Mouse (Mus musculus): Measurements from ENCODE around the gene Immp2l. TPM values are rescaled to one million over a fixed set of nuclear protein-coding genes. Genes with fewer than 3 reads are reported as not detected.
"Not testable (repeated sequence)": the region's sequence is repeated elsewhere in the genome, so short reads cannot be mapped to it uniquely, and the experiment has no call there.

The Immp2l gene
- 14.1 and 16.6 TPM in 2 replicates for polyA plus RNA-seq (2015; fragmentation: Nextera tagmentation; extraction: Ambion mirVana)

DNA sequence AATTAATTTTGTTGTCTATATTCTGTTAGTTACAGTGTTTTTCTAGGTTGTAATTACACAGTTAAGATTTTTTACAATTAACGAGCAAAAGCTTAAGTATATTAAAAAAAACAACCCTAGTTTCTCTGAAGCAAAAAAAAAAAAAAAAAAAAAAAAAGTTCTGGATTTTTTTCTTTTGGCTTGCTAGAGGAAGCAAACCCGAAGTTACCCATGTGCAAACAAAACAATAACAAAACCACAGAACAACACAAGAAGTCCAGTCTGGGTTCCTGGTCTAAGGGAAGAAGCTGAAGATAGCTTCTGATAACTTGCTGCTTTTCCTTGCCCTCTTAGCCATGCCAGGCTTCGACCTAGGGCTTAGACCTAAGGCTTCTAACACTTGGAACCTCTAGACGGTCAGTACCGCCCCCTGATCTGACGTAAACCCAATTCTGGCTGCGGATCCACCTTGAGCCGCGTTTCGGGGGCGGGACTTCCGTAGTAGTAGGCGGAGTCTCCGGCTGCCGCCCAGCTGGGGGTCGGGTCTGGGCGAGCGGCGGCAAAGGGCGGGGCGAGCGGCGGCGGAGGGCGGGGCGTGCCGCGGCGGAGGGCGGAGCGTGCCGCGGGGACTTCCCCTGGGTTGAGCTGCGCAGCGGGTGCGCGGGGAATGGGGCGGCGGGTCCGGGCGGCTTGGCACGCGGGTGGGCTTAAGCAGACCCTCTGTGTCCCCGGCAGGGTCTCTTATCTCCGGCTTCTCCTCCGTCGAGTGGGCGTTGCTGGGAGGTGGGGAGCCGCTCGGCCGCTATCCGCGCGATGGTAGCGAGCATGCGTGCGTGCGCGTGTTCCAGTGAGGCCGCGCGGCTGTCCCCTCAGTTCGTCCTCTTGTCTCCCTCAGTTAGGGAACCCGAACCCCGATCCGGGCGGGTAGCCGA, at the start of gene Immp2l:
Immp2l (plus strand) TSS at position 580 of the 911 bp plus-strand sequence.
- H3K9me3 ChIP-seq: no peaks in the 10 kb centered on the region
- WGBS: 3% methylated on average over 63 of the region's 68 CpGs
- peak within 1 kb of the TSS; percentile 73 for H3K4me2 ChIP-seq
- peak; percentile 93 for ATAC-seq (ENCODE audit: insufficient number of reproducible peaks, insufficient read depth, low FRiP score, low TSS enrichment, low read depth)
- H3K27me3 ChIP-seq: no peaks in the 10 kb centered on the region
- H3K9ac ChIP-seq: peak within 1 kb of the TSS; percentile 87
- peak within 1 kb of the TSS; percentile 74 for H3K27ac ChIP-seq
- H3K4me3 ChIP-seq: peak within 1 kb of the TSS; percentile 78
- no peaks in the 10 kb centered on the region for H3K36me3 ChIP-seq
- peaks cover 3% of the 10 kb centered on the region; the same call in 1 of the 2 replicates for H3K4me1 ChIP-seq

DNA sequence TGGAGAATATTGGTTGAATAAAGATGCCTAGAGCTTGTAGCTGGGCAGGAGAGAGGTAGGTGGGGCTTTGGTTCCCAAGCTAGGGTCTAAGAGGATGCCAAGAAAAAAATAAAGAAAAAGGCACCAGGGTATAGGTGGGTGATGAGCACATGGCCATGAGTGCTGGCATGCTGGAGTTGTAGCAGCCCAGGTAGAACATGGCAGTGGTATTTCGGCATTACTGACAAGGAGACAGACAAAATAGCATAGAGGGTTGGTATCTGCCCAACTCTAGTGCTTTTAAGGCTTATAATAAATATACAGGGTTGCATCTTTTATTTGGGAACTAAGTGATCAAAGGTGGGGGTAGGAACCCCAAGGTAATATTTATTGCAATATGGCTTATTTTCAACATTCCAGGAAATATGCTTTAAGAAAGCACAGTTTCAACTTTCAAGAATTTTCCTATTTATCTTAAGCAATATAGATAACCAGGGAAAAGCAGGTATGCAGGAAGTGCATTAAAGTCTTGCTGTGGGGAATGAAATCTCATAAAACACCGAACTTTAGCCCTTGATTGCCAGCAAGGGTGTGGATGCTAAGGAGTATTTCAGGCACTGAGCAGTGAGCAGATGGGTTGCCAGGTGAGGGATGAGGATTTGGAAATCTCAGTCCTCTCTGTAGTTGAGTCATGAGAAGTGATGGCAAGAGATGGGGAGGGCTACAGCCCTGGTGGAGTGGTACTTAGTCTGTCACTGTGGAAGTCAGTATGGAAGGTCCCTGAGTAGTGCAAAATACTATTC, 45.0 kb upstream of the Immp2l start:
- Histone ChIP-seq H3K4me2 (no peak overlapping the region), H3K9ac (no peak overlapping the region), H3K4me1 (no peaks in the 10 kb centered on the region), H3K4me3 (no peak overlapping the region), H3K36me3 (no peaks in the 10 kb centered on the region), H3K27ac (no peak overlapping the region), H3K9me3 (no peaks in the 10 kb centered on the region), H3K27me3 (no peaks in the 10 kb centered on the region)
- no peak for ATAC-seq (ENCODE audit: insufficient number of reproducible peaks, insufficient read depth, low FRiP score, low TSS enrichment, low read depth)
- WGBS: 88% methylated on average over 2 of the region's 2 CpGs

GRCm38 (mm10) chr12:40979716-40980115, 44.2 kb upstream of the Immp2l start:
- Histone ChIP-seq H3K36me3 (no peaks in the 10 kb centered on the region), H3K4me2 (no peak overlapping the region), H3K4me1 (no peaks in the 10 kb centered on the region), H3K9ac (no peak overlapping the region), H3K9me3 (no peaks in the 10 kb centered on the region), H3K4me3 (no peak overlapping the region), H3K27me3 (no peaks in the 10 kb centered on the region), H3K27ac (no peak overlapping the region)
- 82% methylated on average over 4 of the region's 4 CpGs for WGBS
- no peak for ATAC-seq (ENCODE audit: insufficient number of reproducible peaks, insufficient read depth, low FRiP score, low TSS enrichment, low read depth)

GRCm38 (mm10) chr12:40980160-40980559, 43.7 kb upstream of the Immp2l start:
- no peaks in the 10 kb centered on the region for H3K9me3 ChIP-seq

GRCm38 (mm10) chr12:40983021-40983420, 40.9 kb upstream of the Immp2l start:
- Histone ChIP-seq H3K9ac (no peak overlapping the region), H3K27me3 (no peaks in the 10 kb centered on the region), H3K4me2 (no peak overlapping the region), H3K4me1 (no peaks in the 10 kb centered on the region), H3K9me3 (no peaks in the 10 kb centered on the region), H3K36me3 (no peaks in the 10 kb centered on the region), H3K4me3 (no peak overlapping the region), H3K27ac (no peak overlapping the region)
- 76% methylated on average over 1 of the region's 1 CpGs for WGBS
- ATAC-seq (ENCODE audit: insufficient number of reproducible peaks, insufficient read depth, low FRiP score, low TSS enrichment, low read depth): no peak

More at GRCm38 (mm10) chr12:40980160-40980559, 43.7 kb upstream of the Immp2l start:
- no peaks in the 10 kb centered on the region for H3K4me1 ChIP-seq
- no peak overlapping the region for H3K27ac ChIP-seq
- H3K4me3 ChIP-seq: no peak overlapping the region
- no peak overlapping the region for H3K9ac ChIP-seq
- ATAC-seq (ENCODE audit: insufficient number of reproducible peaks, insufficient read depth, low FRiP score, low TSS enrichment, low read depth): no peak
- WGBS: 83% methylated on average over 3 of the region's 3 CpGs
- H3K27me3 ChIP-seq: no peaks in the 10 kb centered on the region
- no peaks in the 10 kb centered on the region for H3K36me3 ChIP-seq
- no peak overlapping the region for H3K4me2 ChIP-seq

GRCm38 (mm10) chr12:40984735-40985134, 39.2 kb upstream of the Immp2l start:
- no peak overlapping the region for H3K9ac ChIP-seq
- ATAC-seq (ENCODE audit: insufficient number of reproducible peaks, insufficient read depth, low FRiP score, low TSS enrichment, low read depth): no peak
- no peaks in the 10 kb centered on the region for H3K4me1 ChIP-seq
- H3K27ac ChIP-seq: no peak overlapping the region
- no peak overlapping the region for H3K4me2 ChIP-seq
- no peaks in the 10 kb centered on the region for H3K27me3 ChIP-seq
- WGBS: 27% methylated on average over 4 of the region's 4 CpGs
- no peaks in the 10 kb centered on the region for H3K36me3 ChIP-seq
- H3K4me3 ChIP-seq: no peak overlapping the region
- no peaks in the 10 kb centered on the region for H3K9me3 ChIP-seq

DNA sequence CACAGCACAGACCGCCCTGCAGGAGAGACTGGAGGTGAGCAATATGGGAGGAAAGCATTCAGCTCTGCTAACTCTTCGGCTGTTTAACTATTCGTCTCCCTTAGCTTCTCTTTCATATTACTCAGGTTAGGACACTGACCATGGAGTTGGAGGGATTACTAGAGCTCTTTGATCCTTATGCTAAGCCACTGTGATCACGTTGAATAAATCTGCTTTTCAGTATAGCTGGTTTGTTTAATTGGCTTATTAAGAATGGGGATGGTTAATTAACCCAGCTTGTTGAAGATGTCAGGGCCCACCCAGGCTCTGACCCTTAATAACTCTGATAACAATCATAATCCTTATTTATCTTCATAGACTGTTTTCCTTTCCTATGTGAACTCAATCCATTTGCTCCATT, 38.1 kb upstream of the Immp2l start:
- no peak for ATAC-seq (ENCODE audit: insufficient number of reproducible peaks, insufficient read depth, low FRiP score, low TSS enrichment, low read depth)
- Histone ChIP-seq H3K27me3 (no peaks in the 10 kb centered on the region), H3K4me1 (no peaks in the 10 kb centered on the region), H3K4me3 (no peak overlapping the region), H3K36me3 (no peaks in the 10 kb centered on the region), H3K27ac (no peak overlapping the region), H3K9ac (no peak overlapping the region), H3K4me2 (no peak overlapping the region), H3K9me3 (no peaks in the 10 kb centered on the region)
- WGBS: 60% methylated on average over 4 of the region's 4 CpGs

- Histone ChIP-seq H3K9ac (no peak overlapping the region), H3K27ac (no peak overlapping the region), H3K4me1 (no peaks in the 10 kb centered on the region), H3K4me3 (no peak overlapping the region), H3K36me3 (no peaks in the 10 kb centered on the region), H3K9me3 (no peaks in the 10 kb centered on the region), H3K27me3 (no peaks in the 10 kb centered on the region), H3K4me2 (no peak overlapping the region)
- WGBS: 83% methylated on average over 9 of the region's 9 CpGs
- no peak for ATAC-seq (ENCODE audit: insufficient number of reproducible peaks, insufficient read depth, low FRiP score, low TSS enrichment, low read depth)
Measured at GRCm38 (mm10) chr12:40988311-40989065, 35.4 kb upstream of the Immp2l start.

GRCm38 (mm10) chr12:40991647-40992046, 32.2 kb upstream of the Immp2l start:
- H3K4me3 ChIP-seq: no peak overlapping the region
- no peak overlapping the region for H3K27ac ChIP-seq
- H3K4me2 ChIP-seq: no peak overlapping the region
- no peaks in the 10 kb centered on the region for H3K4me1 ChIP-seq
- no peaks in the 10 kb centered on the region for H3K9me3 ChIP-seq
- H3K27me3 ChIP-seq: no peaks in the 10 kb centered on the region
- 83% methylated on average over 4 of the region's 4 CpGs for WGBS
- no peaks in the 10 kb centered on the region for H3K36me3 ChIP-seq
- H3K9ac ChIP-seq: no peak overlapping the region
- ATAC-seq (ENCODE audit: insufficient number of reproducible peaks, insufficient read depth, low FRiP score, low TSS enrichment, low read depth): no peak

DNA sequence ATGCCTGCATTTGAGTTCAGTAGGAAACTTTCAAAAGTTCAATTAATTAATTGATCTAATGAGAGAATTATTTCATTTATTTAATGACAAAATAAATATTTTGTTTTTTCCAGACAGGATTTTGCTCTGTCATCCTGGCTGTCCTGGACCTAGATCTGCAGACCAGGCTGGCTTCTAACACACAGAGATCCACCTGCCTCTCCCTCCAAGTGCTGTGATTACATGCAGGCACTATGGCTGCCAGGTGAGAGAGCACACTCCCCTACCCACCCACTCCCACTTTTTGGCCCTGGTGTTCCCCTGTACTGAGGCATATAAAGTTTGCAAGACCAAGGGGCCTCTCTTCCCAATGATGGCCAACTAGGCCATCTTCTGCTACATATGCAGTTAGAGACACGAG, 31.7 kb upstream of the Immp2l start:
- not testable (repeated sequence) for H3K27ac ChIP-seq; H3K9ac ChIP-seq; ATAC-seq (ENCODE audit: insufficient number of reproducible peaks, insufficient read depth, low FRiP score, low TSS enrichment, low read depth); H3K27me3 ChIP-seq; H3K4me2 ChIP-seq; H3K36me3 ChIP-seq; H3K4me1 ChIP-seq; H3K4me3 ChIP-seq; H3K9me3 ChIP-seq
- WGBS: 79% methylated on average over 1 of the region's 1 CpGs

- no peak for ATAC-seq (ENCODE audit: insufficient number of reproducible peaks, insufficient read depth, low FRiP score, low TSS enrichment, low read depth)
- no peak overlapping the region for H3K9ac ChIP-seq
- H3K36me3 ChIP-seq: no peaks in the 10 kb centered on the region
- no peak overlapping the region for H3K4me2 ChIP-seq
- no peaks in the 10 kb centered on the region for H3K9me3 ChIP-seq
- WGBS: 86% methylated on average over 2 of the region's 2 CpGs
- no peak overlapping the region for H3K27ac ChIP-seq
- H3K4me3 ChIP-seq: no peak overlapping the region
- H3K4me1 ChIP-seq: no peaks in the 10 kb centered on the region
- no peaks in the 10 kb centered on the region for H3K27me3 ChIP-seq
Measured at GRCm38 (mm10) chr12:40994846-40995245, 29.0 kb upstream of the Immp2l start.
